Mouse (Mus musculus) natural killer cell, adult 2 months (primary cell): ENCODE data around the gene Ror2.

Experiments
- DNase-seq, 2 experiments: peaks; one replicate each; pipeline ENCODE4 v3.0.0; 2022; ENCODE audit warnings: low spot score in 2 of 2

Ror2 gene

DNA sequence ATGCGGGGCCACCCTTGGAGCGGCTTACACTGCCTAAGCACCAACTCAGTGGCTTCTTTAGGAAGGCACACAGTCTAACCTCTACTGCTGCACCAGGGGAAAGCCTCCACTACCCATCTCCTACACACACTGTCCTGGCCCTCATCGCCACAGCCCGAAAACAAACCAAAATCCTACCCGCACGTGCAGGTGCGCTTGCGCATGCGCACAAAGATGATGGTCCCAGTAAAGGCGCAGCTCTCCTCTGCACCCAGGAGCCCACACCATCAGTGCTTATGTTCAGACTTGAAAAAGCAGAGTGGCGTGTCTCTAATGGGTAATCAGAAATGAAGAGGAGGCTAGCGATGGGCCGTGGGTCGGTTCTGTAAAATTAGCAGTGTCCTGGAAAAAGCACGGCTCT is 91.6 kb downstream of the Ror2 start:
- DNase-seq = no peak

DNA sequence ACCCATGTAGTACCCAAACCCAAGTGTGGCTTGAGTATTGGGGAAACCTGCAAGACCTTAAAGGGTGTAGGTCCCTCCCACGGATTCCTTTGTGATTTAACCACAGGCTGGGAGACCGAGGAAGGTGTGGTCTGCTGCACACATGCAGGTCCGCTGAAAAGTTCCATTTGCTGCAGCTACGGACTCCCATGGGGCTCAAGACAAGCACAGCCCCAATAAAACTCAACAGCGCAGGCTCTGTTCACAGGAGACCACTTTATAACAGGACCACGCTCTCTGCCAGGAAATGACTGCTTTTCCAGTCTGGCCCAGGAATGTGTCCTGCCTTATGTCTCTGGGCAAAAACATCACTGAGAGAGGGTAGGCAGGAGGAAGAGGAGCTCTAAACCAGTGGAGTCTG is 92.2 kb downstream of the Ror2 start:
- DNase-seq = no peak

DNA sequence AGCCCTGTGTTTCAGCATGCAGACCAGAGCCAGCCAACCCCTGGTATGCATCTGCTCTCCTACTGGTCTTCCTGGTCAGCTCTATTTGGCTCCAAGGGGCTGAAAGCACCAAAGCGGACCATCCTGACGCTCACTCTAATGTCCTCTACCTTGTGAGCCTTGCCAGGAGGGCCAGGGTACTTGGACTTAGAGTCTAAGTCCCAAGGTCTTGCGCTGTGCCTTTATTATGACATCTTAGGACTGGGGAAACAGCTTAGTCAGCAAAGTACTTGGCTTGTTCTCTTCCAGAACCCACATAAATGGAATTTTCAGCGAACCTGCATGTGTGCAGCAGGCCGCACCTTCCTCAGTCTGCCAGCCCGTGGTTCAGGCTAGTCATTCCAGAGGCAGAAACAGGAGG is 93.6 kb downstream of the Ror2 start:
- no peak for DNase-seq

DNA sequence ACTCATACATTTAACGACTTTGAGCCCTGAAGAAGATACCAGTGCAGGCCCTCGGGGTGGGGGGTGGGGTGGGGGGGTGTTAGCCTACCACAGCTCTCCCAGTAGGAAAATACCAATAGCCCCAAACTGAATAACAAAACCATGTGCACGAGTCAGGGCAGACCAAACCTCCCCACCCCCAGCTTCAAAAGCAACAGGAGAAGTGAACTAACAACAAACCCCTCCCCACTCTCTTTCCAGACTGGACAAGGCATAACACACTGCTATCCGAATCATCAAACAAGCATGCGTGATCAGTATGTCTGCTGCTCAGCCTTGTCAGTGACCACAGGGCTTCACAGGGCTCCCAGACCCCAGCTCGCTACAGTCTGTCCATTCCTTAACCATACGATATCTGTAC is 94.3 kb downstream of the Ror2 start:
- no peak for DNase-seq

DNA sequence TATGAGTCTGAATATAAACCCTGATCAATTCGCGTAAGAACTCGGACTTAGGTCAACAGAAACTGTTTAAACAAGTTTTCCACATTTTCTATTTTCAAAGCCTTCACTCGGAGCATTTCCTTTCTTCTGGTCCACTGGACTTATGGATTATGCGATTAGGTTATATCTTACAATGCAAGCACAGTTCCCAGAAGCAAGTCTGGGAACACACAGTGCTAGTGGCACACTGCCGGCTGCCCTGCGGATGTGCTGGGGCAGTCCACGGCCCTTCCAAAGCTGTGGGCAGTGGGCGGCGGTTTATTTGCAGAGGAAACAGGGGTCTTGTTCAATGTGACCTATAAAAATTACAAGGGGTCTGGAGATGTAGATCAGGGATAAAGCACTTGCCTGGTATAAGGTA is 97.0 kb downstream of the Ror2 start:
- no peak for DNase-seq

DNA sequence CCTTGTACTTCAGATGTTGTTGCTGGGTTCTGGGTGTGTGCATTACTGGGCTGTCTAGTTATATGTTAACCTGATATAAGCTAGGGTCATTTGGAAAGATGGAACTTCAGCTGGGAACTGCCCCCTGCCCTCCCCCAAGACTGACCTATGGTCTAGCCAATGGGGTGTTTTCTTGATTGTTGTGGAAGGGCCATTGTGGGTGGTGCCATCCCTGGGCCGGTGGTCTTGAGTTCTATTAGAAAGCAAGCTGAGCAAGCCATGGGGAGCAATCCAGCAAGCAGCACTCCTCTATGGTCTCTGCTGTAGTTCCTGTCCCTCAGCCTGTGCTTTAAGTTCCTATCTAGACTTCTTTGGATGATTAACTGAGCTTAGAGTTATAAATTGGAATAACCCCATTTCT is 101.1 kb downstream of the Ror2 start:
- no peak for DNase-seq

DNA sequence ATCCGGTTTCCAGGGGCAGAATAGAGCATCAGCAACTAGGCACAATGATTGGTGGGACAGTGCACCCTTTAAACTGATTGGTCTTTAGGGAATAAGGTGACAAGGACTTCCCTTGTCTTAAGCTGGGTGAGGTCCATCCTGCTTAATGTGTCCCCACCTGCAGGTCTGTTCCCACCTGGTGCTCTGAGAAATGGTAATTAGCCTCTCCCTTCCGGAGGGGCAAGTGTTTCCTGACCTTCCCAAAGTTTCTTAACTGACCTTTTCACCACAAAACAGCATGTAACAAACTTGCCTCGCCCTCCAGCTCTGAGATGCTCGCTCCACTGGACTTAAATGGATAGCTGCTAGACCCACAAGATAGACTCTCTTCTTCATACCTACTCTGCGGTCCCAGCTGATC is 101.8 kb downstream of the Ror2 start:
- DNase-seq = no peak

DNA sequence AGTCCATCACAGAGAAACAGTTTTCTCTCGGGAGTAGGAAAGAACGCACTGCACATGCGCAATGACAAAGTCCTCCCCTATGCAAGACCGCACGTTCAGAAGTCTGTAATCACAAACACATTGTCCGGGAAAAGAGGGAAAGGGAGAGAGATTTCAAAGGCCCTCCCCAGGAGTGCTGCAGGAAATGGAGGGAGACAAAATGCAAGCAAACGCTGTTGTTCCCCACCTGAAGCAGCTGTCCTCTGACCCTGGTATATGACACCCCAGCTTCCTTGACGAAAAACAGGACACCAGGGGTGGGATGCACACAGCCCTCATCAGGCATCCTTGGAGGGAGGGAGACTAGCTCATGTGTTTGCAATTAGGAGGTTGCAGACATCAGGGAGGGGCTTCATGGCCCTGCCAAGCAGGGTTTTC is 102.8 kb downstream of the Ror2 start:
- DNase-seq = no peak

DNA sequence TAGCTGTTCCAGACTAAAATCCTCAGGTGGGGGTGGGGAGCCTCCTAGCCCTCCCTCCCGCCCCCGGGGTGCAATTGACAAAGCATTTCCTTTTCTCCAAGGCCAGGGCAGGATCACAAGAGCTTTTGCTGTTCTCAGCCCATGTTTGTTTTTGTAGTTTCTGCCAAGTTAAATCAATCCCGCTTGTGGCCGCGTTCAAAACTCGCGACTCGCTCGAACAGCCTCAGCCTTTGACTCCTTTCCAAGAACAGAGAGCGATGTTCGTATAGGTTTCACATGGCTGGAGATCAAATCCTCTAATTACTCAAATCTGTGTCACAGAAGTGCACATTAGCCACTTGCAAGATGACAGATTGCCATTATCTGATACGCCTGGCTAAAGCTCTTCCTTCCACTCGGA is 107.3 kb downstream of the Ror2 start:
- no peak for DNase-seq

DNA sequence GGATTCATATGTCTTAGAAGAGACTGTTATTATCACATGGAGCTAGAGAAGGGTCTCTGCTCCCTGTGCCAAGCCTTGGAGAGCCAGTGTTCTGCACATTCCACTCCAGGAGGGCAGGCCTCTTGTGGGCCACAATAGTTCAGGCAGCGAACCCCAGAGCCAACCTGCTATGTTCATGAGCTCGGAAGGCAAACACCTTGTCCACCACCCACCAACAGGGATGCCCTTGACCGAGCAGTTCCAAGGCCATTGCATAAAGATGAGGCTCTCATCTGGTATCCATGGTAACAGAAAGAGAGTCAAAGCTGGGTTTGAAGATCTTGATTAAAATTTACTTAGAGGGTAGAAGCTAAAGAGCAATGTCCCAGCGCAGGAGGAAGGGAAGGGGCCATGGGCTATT is 107.8 kb downstream of the Ror2 start:
- DNase-seq = no peak

DNA sequence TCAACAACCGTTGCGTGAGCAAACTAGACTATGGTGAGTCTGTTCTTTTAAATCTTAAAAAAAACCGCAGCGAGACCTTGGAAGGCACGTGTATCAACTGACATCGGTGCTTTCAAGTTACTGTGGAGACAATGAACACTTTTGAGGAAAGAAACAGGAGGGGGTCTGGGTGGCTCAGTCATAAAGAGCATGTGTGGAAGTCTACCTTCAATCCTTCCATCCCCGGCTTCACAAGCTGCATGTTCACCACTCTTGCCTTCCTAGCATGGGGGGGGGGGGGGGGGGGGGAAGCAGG is 108.6 kb downstream of the Ror2 start:
- DNase-seq = no peak

DNA sequence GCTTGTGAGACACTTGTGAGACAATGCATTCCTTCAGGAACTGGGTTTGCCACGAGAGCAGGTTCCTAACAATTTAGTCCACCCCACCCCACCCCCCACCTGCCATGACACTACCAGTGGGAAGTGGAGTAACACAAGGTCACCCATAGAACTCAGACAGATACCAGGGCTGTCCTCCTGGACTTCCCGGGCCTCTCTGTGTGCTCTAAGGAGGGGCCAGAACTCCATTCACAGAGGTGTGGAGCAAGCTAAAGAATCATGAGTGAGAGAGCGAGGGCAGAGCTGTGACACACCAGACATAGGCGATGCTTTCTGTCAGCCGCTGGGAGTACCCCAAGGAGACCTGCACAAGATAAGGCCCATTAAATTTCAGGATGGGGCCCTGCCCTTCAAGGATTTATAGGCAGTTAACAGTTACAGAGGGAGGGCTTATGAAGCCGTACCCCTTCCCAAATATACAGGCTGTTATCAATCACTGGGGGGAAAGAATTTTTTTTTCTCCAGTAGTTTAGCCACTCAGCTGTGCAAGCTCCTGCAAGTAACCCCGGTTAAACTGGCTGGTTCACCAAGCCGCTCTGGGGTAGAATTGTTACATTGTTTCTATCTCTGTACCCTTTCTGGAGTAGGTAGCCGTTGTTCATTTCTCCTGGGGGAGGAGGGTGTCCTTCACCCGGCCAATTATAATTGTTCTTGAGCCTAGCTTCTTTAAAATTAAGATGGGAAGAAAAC is 109.1 kb downstream of the Ror2 start:
- no peak for DNase-seq

DNA sequence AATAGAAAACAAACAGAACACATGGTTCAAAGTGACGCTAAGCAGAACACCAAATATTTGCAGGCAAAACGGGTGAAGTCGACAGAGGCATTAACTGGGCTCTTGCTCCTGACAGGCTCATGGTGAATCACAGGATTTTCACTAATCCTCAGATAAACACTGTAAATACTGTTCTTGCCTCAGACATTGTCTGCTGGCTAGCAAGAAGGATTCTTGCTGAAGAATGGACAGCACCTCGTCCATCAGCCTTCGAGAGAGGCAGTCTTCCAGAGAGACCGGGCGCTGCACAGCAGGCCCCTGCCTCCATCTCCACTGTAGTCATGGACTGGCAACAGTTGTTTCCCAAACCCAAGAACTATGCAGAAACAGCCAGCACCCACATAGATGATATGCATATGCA is 110.9 kb downstream of the Ror2 start:
- DNase-seq = no peak

DNA sequence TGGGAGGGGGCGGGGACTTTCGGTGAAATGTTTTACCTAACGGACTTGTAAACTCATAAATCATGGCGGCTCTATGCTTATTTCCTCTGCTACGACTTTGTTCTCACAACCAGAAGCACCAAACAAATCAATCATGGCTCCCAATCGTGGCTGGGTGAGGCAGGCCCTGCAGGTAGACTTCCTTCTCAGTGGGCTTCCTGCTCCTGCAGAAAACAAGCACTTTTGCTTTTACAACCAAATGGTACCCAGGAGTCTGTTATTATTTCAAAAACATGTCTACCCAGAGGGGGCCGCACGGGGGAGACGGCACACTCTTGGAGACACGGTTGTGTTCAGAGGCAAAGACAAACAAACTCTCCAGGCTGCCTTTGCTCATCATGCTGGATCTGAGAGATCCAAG is 122.3 kb downstream of the Ror2 start:
- no peak for DNase-seq

DNA sequence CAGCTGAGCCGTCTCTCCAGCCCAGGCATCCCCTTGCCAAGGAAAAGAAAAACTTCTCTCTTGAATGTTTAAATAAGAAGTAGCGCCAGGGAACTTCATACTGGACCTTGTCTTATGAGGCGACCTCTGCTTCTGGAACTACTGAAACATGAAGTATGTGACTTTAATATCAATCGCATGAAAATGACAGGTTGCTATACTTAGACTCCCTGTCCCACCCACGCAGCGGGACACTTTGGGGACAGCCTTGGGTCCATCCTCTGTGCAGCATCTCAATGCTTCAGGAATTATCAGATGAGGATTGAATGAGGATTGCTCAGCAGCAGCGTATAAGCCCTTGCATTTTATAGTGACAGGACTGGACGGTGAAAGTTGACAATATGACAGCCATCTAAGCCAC is 122.9 kb downstream of the Ror2 start:
- DNase-seq = no peak

DNA sequence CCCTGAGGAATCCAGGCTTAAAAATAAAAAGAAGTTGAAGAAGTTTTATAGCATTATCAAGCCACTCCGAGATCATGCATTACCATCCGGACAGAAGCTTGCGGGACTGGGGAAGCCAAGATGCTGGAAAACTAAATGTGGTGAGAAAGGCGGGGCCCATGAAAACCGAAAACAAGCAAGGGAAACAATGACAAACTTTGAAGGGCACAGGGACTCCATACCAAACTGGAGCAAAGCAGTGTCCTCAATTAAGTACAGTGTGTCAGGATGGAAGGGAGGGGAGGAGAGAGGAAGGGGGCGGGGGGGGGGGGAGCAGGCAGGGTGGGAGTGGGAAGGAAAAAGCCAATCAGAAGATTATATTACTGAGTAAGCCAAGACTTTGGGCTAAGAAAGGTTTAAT is 126.4 kb downstream of the Ror2 start:
- DNase-seq = no peak

DNA sequence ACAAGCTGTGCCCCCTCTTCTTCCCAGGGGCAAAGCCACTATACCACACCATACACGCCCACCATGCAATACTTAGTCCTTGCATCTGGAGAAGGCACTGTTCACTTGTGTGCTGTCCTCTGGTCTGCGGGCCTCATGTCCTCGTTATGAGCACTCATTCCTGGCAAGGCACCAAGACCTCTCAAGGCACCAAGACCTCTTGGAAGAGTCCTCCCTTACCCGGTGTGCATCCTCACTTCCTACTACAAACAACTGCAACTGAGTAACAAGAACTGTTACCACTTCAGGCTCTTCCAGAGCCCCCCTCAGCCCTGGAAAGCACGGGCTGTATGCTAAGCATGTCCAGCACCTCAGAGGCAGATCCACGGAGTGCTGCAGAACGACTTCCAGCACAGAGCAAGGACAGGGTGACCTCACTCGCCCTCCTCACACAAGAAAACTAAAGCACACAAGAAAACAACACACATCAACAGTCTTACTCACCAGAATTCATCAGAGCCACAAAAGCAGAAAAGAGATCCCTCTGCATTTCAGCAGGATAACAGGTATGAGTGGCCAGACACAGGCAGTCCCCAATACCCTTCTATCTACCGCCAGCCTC is 127.4 kb downstream of the Ror2 start:
- no peak for DNase-seq

DNA sequence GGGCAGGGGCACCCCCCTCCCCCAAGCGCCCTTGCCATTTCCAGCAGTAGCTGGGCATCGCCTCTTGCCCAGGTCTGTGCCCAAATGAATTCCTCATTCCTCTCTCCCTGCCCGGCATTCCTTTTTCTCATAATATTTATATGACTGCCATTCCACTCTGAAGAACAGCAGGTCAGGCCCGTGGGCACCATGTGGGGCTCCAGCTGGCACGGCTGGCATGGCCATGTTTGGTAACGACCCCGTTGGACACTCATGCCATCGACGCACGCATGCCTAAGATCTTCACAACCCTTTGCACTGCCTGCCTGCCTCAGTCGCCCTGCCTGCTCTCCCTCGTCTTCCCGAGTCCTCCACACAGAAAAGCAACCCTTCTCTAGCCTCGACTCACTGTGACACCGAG is 129.0 kb downstream of the Ror2 start:
- DNase-seq = no peak

DNA sequence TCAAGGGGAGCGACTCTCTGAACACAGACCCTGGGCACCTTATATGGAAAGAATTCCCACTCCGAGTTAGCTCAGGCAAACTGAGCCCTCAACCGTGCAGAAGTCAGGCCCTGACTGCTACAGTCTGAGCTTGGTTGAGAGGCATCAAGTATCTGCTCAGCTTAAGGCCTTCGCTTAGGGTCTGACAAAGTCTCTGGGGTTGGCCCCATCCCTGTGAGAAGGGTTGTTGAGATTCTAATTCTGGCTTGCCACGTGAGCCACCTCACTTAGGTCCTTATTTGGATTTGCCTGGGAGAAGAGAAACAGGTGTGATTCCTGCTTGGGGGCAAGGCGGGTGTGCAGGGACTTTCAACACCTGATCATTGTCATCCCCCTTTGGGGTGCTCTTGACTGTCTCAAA is 129.6 kb downstream of the Ror2 start:
- no peak for DNase-seq

DNA sequence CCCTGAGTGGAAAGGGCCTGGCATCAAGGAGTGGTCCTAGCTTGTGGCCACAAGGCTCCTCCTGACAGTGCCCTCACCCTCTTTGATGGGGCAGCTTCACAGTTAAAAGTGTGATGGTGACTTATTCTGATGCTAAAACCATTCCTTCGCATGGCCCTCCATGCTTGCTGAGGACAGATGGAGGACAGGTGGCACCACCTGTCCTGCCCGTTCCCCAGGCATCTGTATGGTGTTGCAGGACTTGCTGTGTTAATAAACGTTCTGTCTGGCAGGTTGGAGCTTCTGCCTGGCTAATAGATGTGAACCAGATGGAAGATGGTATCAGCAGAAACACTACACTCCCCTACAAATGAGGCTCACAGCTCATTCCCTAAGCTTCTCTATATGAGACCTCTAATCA is 140.4 kb downstream of the Ror2 start:
- DNase-seq = no peak

DNA sequence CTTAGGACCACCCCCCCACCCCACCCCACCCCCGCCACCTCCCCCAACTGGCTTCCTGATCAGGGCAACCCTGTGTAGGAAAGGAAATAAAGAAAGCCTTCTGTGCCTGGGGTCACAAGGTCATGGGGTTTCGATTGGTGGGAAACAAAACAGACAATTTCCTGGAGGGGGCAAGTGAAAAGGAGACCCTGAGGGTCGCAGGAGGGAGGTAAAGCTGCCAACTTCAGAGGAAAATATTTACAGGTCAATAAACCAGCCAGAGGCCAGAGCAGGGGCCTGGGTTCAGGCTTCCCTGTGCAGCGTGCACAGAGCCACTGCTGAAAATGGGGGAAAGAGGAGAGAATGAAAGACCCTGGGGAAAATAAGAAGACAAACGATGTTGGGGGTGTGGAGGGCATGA is 142.8 kb downstream of the Ror2 start:
- no peak for DNase-seq

DNA sequence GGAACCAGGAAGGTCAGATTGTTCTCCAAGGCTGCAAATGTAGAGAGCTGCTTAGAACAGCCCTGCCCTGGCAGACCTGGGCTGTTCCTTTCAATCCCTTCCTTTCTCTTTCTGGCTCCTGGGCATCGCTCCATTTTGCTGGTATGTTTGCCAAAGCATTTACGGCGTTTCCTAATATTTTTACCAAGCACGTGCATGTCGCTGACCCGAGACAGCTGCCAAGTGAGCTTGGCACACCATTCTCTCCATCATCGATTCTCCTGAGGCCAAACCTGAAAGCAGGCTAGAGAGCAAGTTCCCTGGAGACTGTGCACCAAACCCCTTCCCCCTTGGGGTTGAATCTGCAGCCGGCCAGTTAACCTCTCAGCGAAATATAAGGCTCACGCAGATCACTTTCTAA is 143.7 kb downstream of the Ror2 start:
- no peak for DNase-seq

DNA sequence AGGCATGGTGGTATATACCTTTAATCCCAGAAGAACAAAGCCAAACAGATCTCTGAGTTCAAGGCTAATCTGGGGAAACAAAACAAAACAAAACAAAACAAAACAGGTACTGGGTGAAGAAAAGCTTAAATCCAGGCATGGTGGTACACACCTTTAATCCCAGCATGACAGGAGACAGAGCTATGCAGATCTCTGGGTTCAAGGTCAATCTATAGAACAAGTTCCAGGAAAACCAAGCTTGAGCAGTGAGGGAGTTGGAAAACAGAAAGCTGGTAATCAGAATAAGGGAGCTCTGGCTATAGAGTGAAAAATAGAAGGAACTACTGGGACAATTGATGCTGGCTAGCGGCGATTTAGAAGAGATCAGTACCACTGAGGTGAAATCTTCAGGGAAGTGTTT is 145.6 kb downstream of the Ror2 start:
- no peak for DNase-seq

DNA sequence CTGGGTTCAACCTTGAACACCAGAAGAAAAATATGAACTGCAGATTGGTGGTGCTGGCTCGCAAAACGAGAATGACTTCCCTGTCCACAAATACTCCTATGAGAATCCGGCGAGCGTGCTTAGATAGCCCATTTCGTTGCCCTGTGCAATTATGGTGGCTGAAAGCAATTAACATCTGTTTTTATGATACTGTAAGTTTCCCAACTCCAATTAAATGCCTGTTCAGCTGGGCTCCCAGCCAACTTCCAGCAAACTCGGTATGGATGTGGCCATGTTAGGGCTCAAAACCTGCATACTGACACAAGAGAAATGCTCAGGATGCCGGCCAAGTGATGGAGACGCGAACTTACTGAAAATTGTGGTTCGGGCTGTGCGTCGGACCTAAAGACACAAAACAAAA is 155.4 kb downstream of the Ror2 start:
- no peak for DNase-seq
